Mouse (Mus musculus) myocyte (in vitro differentiated cells): ENCODE results near the gene Pdlim5.

Source experiments
- CEBPB ChIP-seq: IDR thresholded peaks from 2 replicates; pipeline ENCODE4 v1.6.1; 2011; ENCODE audit warnings: mild to moderate bottlenecking, moderate library complexity; ENCODE audit not compliant: poor library complexity, insufficient read depth, severe bottlenecking
- MAX ChIP-seq: IDR thresholded peaks from one replicate; pipeline ENCODE4 v1.6.1; 2011; ENCODE audit warnings: low read depth, mild to moderate bottlenecking, control low read depth
- MYOD1 ChIP-seq, 3 experiments: IDR thresholded peaks; one replicate each; pipeline ENCODE4 v1.6.1; 2011; ENCODE audit warnings: control low read depth in 2 of 3, low read depth in 2 of 3, mild to moderate bottlenecking in 2 of 3, moderate library complexity in 1 of 3; ENCODE audit not compliant: insufficient read length in 2 of 3, control insufficient read depth in 1 of 3
- POLR2A ChIP-seq: IDR thresholded peaks from one replicate; pipeline ENCODE4 v1.6.1; 2011; ENCODE audit warnings: low read depth, mild to moderate bottlenecking, control low read depth, moderate library complexity; ENCODE audit not compliant: insufficient read length

DNA sequence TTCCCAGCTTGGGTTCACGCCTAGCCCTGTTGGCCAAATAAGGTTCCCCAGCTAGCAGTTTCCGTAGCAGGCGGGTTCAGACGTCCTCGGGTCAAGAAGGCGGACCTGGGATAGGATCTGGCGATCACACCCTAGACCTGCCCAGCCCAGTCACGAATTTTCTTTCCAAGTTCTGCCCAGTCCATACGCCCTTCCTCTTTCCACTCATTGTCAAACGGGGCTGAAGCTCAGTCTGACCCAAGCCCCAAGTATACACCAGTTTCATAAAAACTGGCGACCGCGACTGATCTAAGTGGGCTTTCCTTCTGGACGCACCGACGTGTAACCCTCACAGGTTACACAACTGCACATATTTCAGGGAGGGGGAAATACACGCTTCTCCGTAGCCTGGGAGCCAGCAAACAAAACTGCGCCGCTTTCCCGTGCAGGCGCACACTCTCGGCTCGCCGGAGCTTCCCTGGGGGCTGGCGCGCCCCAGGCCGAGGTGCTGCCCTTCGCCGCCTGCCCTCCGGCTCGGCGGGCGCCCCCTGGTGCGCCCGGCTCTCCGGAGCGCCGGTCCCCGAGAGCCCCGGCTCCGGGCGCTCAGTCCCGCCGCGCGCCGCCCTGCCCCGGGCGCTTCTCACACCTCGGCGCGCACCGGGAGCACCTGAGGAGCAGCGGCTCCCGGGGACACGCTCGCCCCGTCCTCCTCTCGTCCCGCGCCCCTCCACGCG, 544 bp downstream of the Pdlim5 start:
- no peak for TF ChIP-seq MAX
- peak; percentile 52 for TF ChIP-seq POLR2A
- no peak for TF ChIP-seq CEBPB
- no peak for TF ChIP-seq MYOD1 (IDR thresholded peaks at IDR 0.05; ENCODE audit: control insufficient read depth in 1 of 3, insufficient read length in 2 of 3, low read depth in 2 of 3)
